Mouse (Mus musculus): ENCODE data around the gene Ptprd. TPM values are rescaled to one million over a fixed set of nuclear protein-coding genes. Genes with fewer than 3 reads are reported as not detected.
A peak's percentile ranks its signal among the peaks of the same experiment; 100 is the strongest.
"Not testable (repeated sequence)": the region's sequence is repeated elsewhere in the genome, so short reads cannot be mapped to it uniquely, and the experiment has no call there.

Ptprd gene
- total RNA-seq, 2 experiments from 2014 or later: 20.3 to 21.1 TPM

DNA sequence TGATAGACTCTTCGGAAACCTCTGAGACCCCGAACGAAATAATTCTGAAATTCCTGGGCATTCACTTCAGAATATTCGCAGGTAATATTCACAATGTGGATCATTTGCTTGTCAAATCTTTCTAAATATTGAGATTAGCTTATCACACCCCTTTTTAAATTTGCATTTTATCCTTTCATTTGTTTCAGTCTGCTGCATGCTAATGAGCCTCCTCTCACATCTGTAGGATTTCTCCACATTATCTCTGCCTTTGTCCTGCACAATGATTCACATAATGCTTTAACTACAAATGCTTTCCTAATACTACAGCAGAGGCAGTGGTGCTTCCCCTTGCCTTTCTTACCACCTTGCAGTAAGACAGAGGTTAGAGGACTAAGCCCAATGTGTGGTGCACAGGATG is 229.7 kb downstream of the Ptprd start:
- no peak for DNase-seq
- intact Hi-C loops (cut with DNase I): no loop called here

DNA sequence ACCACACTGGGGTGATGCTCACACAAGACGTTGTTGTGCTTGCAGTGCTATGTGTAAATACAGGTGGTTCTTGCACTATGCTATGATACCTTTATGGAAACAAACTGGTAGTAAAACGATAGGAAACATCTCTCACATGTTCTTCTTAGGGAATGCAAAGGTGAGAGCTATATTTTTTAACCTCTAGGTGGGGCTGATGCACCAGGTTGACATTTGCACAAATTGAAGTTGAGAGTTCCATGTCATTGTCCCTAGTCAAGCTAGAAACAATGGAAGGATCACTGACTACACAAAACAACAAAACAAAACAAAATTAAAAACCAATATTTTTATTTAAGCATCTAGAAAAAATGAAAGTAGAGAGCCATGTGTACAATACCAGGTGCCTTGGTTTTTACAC is 250.1 kb downstream of the Ptprd start:
- intact Hi-C loops (cut with DNase I): no loop called here
- peak; percentile 0 to 11 for DNase-seq

DNA sequence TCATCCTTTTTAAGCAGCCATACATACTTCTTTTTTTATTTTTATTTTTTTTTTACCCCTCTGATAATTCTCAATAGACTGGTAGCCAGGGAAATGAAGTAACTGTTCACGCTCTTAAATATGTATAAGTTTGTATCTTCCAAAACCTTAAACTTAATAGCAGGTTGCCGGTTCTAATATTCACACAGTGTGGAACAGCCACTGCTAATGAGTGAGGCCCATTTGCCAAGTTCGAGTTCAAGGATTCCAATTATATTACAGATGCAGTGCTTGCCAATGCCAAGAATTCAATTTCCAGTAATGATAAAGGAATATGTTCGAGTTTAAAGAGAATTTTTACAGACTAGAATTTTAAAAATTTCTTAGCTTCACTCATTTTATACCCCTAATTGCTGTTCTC is 322.3 kb downstream of the Ptprd start:
- no peak for DNase-seq
- intact Hi-C loops (cut with DNase I): no loop called here

DNA sequence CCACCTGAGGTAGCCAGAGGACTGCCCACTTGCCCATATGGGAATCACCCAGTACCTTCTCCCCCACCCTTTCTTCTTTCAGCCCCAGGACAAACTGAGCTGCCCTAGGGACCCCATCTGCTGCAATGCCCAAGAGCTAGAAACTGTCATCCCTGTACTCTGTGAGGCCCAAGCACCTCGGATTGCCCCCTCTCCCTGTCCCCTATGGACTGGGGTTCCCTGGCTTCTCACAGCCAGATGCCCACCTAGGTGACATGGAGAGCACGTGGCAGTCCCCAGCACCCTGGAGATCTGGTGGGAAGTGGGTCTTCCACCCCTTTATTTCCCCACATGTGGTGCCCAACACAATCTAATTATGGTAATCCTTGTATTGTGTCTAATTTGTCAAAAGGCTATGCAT is 331.5 kb downstream of the Ptprd start:
- DNase-seq: no peak
- intact Hi-C loops (cut with DNase I): no loop called here

DNA sequence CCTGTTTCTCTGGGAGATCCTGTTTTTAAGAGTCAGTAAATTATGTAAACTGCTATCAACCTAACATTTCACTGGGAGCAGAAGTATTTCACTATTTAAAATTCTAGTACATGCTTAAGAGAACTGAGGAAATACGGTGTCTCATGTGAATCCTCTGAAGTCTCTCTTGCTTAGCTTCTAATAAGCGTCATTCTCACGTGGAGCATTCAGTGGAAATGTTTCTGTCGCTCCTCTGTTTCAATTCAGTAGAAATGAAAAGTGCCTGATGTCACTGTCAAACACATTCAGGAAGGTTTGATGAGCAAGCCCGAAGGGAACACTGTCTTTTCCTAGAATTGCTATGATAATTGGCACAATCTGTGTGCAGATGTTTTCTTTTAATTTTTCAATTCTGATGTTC is 350.5 kb downstream of the Ptprd start:
- DNase-seq: no peak
- intact Hi-C loops (cut with DNase I): no loop called here

DNA sequence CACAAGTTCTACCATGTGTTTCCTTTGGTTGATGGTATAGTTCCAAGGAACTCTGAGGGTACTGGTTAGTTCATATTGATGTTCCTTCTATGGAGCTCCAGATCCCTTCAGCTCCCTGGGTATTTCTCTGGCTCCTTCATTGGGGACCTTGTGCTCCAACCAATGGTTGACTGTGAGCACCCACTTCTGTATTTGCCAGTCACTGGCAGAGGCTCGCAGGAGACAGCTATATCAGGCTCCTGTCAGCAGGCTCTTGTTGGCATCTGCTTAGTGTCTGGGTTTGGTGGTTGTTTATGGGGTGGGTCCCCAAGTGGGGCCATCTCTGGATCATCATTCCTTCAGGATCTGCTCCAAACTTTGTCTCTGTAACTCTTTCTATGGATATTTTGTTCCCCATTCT is 414.4 kb downstream of the Ptprd start:
- DNase-seq: peak; percentile 25 to 27
- intact Hi-C loops (cut with DNase I): not testable (repeated sequence)

DNA sequence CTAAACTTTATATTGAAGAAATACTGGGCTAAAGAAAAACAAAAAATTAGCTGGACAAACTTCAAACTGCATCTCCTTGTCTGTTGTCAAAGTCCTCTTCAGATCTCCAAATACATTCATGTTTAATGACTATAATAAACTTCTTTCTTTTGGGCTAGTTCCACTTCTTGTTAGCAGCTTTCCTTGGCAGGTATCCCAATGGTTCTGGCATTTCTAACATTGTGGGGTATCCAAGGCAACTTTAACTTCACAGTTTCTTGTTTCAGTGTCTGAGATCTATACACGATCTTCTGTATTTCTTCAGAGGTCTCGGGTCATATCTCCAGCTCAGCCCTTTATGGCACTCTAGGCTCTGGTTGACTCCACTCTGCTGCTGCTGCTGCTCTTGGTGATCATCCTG is 434.5 kb downstream of the Ptprd start:
- DNase-seq: no peak
- intact Hi-C loops (cut with DNase I): no loop called here

DNA sequence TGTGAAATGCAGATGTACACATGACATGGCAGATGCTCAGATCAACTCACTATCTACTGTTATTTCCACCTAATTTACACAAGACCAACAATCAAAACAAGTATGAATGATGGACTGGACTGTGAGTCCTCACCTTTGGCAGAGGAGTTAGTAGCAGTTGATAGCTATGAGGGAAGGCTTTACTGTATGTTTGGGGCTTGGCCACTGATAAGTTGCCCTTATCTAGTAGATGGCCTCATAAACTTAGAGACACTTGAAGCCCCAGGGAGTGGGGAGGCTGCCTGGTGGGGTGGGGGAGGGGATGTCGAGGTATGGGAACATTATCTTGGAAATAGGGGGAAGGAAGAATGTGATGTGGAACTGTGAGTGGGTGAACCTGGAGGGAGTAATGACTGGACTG is 448.0 kb downstream of the Ptprd start:
- no peak for DNase-seq
- intact Hi-C loops (cut with DNase I): no loop called here

DNA sequence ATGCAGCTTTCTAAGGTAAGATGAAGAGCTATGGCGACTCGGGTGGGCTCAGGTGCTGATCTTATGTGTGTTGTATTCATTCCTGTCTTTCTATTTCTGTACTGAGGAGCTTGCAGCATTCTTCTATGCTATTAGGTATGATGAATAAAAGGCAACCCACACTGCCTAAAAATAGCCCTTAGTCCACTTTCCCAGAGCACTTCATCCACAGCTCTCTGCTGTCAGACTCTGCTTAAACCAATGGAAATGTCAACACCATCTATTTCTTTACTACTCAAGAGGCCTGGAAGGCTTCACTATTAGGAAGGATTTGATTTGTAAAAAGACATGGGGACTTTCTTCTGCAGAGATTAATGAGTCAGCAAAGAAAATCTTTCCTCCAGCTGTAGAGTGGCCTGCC is 468.4 kb downstream of the Ptprd start:
- intact Hi-C loops (cut with DNase I): no loop called here

DNA sequence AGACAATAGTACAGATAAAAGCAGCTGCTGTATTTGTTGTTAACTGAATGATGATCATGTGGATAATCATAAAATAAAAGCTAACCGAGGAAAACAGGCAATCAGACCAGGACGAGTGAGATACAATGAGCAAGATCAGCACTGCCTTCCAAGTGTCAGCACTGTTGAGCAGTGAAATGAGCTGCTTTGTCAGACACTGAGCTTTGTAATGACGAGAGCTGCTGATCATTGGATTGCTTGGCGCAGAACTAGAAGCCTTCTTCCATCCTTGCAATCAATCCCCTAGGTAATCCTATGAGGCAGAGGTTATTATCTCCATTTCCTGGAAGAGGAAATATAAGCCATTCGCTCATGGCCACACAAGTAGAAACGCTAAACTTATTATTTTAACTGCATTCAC is 489.9 kb downstream of the Ptprd start:
- DNase-seq: no peak
- intact Hi-C loops (cut with DNase I): no loop called here

More for the DNA sequence above, 468.4 kb downstream of the Ptprd start:
- DNase-seq: peak; percentile 13 to 24

DNA sequence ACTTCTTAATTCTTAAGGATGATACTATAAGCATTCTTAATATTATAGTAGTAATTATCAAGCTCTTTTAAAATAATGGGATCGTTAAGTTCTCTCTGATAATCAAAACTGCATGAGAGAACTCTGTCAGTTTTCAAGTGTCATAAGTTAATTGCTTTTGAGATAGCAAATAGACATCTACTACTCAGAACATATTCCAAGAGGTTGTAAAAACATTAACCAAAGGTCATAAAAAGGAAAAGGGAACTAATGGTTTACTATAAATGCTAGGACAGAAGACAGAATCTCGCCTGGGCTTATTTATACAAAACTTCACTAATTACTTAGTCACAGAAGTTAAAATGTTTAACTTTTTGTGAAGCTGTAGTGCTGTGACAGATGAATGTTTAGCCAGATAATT is 494.0 kb downstream of the Ptprd start:
- intact Hi-C loops (cut with DNase I): no loop called here
- DNase-seq: no peak

DNA sequence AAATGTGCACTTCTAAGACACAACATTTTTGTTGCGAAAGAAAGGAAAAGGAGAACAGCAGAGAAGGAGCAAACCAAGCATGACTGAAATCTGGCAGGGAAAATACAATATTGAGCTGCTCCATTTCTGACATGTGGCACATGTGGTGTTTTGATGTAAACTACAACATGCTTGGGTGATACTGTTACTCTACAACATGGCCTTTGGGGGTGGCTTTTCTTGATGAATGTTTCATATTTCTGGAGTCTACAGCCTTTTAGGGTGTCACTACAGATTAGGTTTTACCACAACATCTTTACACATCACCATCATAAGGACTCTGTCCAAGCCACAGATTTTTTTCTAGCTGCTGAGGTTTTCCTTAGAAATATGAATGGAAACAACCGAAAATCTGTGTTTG is 501.5 kb downstream of the Ptprd start:
- no peak for DNase-seq
- intact Hi-C loops (cut with DNase I): no loop called here

DNA sequence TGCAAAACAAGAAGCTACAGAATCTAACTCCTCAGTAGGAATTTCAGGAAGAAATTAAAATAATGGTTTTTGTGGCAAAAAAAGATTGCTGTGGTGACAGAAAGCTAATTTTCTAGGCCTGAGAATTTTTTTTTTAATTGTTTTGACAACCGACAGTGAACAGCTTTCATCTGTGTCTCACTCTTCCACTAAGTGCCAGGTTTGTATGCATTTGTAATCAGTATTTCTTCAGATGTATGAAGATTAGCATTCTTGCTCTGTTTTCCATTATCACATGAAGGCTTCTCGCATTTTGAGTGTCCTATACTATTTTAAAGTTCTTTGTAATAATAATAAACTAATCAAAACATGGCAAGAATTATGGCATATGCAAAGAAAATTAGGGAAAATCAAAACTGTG is 513.5 kb downstream of the Ptprd start:
- intact Hi-C loops (cut with DNase I): no loop called here
- DNase-seq: no peak

DNA sequence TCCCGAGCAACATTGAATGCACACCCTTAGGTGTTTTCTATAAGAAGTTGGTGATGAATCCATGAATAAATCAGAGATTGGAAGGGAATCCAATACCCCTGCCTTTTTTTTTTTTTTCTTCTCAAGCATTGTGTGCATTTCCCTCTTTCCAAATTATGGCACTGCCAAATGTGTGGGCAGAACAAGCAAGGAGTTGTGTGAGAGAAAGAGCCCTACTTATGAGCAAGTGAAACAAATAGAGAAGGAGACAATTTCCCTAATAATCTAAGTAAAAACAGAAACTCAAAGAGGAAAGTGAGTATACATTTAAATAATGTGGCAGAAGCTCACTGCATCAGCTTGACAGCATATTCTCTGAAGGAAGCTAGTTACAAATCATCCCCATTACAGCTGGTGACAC is 536.0 kb downstream of the Ptprd start:
- intact Hi-C loops (cut with DNase I): no loop called here
- DNase-seq: no peak

DNA sequence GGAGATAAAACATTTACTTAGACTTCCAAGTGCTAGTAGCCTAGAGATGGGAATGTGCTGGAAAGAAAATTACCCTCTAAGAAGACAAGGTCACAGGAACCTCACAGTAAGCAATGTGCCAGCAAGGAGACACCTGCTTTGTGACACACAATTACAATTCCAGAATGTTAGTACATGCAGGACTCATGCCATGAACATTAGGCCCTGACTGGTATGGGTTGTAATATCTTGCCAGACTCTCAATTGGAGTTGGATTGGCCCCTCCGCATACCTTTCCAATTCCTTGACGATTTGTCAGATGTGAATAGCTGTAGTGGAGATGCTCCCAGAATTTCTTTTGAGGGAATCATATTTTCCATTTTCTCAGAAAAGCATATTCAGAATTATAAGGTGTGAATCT is 547.0 kb downstream of the Ptprd start:
- DNase-seq: no peak
- intact Hi-C loops (cut with DNase I): no loop called here

DNA sequence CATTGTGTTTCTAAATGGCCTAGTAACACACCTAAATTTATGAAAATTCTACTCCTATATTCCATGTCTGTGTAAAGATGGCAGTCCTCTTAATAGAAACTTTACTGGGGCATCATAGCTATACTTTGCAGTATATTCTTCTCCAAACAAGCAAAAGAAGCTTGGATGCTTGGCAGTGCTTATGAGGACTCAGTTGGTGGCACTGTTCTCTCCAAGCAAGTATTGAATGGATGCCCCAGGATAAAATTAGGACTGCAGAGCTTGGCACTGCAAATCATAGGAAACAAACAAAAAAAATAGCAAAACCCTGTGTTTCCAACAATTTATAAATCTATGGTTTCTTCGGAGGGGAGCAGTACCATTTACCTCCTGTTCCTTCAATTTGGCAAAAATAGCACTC is 549.5 kb downstream of the Ptprd start:
- intact Hi-C loops (cut with DNase I): no loop called here

DNA sequence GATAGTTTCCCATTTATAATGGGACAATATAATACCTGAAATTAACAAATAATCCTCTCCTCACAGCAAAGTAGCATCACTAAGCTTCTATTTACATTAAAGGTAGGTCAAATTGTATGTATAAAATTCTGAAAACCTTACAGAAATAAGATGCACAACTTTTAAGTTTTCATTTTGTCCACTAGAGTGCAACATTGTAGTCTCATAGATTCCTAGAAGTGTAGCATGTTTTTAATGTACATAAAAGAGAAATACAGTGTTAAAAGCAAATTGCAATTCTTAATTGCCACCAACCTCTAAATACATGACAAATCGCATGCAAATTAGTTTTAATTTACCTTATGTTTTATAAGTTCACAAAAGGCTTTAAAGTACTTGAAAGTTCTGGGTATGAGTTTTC is 556.1 kb downstream of the Ptprd start:
- intact Hi-C loops (cut with DNase I): loop anchor here (10.0 kb wide), 1 partner anchor 559 kb away; the partner anchor contains the start of gene Ptprd
- DNase-seq: no peak

More for the DNA sequence above, 549.5 kb downstream of the Ptprd start:
- no peak for DNase-seq

DNA sequence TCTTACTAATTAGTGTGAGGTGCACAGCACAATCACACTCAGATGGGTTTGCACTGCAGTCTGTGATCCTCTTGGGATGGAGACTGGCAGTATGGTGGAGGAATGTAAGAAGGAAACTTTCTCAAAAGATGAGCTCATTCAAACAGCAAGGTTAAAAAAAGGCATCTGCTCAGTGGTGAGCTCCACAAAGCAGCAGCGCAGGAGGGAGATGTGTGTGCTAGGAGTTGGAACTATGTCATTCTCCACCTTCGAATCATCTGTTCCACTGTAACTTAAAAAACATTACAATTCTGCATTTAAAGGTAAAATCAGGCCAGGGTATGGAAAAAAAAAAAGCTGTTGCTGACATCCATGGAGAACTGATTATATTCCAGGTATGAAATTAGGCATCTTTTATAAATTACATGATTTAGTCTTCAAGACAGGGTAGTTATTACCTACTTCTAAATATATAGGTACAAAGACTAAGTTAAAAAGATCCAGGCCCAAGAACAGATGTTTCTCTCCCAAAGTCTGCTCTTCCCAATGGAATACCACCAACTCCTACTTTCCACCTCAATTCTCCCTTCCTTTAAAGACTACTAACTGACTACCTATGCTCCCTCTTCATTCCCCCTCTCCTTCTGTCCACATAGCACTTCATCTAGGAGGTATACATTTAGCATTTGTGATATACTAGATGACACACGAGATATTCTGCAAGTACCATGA is 562.0 kb downstream of the Ptprd start:
- no peak for DNase-seq
- intact Hi-C loops (cut with DNase I): loop anchor here (10.0 kb wide), 1 partner anchor 565 kb away; the partner anchor contains the start of gene Ptprd

DNA sequence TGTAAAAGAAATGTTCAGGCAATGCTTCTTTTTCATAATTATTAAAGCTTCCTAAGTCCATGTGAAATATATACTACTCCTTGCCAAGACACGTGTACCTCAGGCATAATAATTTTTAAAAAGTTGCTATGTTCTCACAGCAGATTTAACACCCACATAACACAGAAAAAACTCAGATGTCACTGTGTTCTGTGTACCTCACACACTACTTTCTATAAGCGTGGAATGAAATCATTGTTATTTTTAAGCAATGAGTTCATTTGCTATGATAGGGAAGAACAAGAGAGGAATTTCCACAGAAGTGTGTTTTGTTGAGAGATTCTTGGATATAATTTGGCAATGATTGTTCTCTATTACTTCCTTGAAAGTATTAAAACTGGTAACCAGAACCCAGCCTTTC is 562.9 kb downstream of the Ptprd start:
- intact Hi-C loops (cut with DNase I): no loop called here
- DNase-seq: no peak

DNA sequence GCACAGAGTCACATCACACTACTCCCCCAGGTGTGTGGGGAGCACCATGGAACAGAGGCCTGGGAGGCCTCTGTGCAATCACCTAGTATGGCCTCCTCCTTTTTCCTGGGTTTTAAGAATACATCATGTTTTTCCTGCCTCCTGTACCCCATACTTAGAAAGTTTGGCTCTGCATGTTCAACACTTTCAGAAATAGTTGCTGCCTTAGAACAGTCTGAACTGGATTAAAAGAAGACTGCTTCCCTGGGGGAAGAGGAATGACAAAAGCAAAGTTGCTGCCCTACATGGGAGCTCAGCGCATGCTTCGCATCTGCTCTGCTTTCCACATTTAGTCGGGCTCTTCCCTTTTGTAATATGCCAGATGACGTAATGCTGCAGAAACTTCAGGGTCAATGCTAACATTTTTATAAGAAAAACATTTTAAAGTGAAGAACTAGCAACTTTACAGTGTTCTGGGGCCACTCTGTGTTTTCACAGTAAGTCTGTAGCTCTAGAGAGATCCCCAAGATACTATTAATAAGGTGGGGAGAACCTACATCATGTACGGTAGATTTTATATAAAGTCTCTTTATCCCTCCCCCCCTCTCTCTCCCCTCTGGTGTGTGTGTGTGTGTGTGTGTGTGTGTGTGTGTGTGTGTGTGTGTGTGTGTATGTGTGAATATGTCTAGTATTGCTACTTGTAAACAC is 564.2 kb downstream of the Ptprd start:
- intact Hi-C loops (cut with DNase I): no loop called here
- DNase-seq: peak in 1 of 2 experiments; percentile 3

DNA sequence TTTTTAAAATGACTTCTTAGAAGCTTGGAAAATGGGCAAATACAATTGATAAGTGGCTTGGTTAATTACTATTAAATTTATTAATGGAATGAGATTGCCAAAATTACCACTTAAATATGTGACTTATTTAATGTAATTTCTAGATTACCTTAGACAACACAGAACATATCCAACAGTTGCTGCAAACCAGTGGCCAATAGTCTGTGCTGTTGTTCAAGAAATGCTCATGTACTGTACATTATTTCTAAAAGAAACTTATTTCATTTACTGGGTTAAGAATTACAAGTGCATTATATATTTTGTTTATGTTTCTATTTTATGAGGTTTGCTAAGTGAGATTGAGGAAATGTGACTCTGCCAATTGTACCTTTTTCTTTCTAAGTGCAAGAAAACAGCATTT is 567.3 kb downstream of the Ptprd start:
- intact Hi-C loops (cut with DNase I): no loop called here
- DNase-seq: peak; percentile 3 to 24

DNA sequence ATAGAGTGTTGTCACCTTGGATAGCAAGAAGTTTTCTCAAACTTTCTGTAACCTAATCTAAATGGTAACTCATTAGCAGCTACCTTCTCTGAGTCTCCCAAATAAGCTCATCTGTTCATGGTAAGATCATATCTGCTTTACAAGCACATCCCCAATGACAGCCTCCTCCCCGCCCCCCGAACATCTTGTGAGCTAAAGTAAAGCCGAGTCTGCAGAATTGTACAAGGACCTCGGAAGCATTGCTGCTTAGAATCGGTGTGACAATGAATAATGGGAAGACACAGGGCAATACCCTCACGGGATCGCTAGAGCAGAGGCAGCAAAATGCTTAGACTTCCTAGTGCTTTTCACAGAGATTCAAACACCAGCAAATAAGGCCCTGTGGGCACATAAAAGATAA is 571.7 kb downstream of the Ptprd start:
- DNase-seq: no peak
- intact Hi-C loops (cut with DNase I): no loop called here
